Mouse (Mus musculus): ENCODE results near the gene Gpsm2.

DNA sequence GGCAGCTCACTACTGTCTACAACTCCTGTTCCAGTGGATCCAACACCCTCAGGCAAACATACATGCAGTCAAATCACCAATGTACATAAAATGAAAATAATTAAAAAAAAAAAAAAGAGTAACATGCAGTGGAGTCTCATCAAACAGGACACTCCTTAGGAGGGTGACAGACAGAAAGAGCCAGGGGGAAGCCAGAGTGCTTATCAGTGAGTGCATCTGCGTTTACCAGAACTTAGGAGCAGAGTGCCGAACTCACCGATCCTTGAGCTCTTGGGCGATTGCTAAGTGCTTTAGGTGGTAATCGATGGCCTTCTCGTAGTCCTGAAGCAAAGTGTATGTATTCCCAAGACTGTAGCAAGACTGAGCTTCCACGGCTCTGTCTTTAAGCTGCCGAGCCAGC, 23.4 kb downstream of the Gpsm2 start:
- TF ChIP-seq CTCF (conservative IDR thresholded peaks at IDR 0.05; ENCODE audit: insufficient read depth, insufficient read length, low read depth, low read length) = no peak
- TF ChIP-seq POLR2A (IDR thresholded peaks at IDR 0.05; ENCODE audit: low read depth, low read length) = no peak
